Mouse (Mus musculus): ENCODE data around the gene Naxd. TPM values are rescaled to one million over a fixed set of nuclear protein-coding genes. Genes with fewer than 3 reads are reported as not detected.

Gene Naxd
- total RNA-seq, 4 experiments from 2014 or later: 23.8 to 29.1 (median 26.4) TPM

- DNase-seq (ENCODE audit: low spot score in 2 of 2): peak; percentile 98 to 99
These were observed 58.6 kb downstream of the Naxd start for GRCm38 (mm10) chr8:11555720-11556591.

GRCm38 (mm10) chr8:11556691-11557423, 59.6 kb downstream of the Naxd start:
- DNase-seq (ENCODE audit: low spot score in 2 of 2): no peak

GRCm38 (mm10) chr8:11557424-11557767, 60.1 kb downstream of the Naxd start:
- DNase-seq (ENCODE audit: low spot score in 2 of 2): no peak

- peak; percentile 96 to 97 for DNase-seq (ENCODE audit: low spot score in 2 of 2)
These were observed 60.7 kb downstream of the Naxd start for GRCm38 (mm10) chr8:11557768-11558629.

GRCm38 (mm10) chr8:11559511-11559910, 62.2 kb downstream of the Naxd start:
- no peak for DNase-seq (ENCODE audit: low spot score in 2 of 2)

- DNase-seq (ENCODE audit: low spot score in 2 of 2): no peak
These were observed 62.9 kb downstream of the Naxd start for GRCm38 (mm10) chr8:11560220-11560619.

- no peak for DNase-seq (ENCODE audit: low spot score in 2 of 2)
These were observed 66.9 kb downstream of the Naxd start for GRCm38 (mm10) chr8:11564236-11564635.

Other genes starting within 250 kb of the Naxd start
- gene Col4a2, start 184.7 kb upstream of the Naxd start, total RNA-seq (2022): 10 to 100 TPM; 17.8 to 38.4 (median 26.0) TPM
- 10 to 100 TPM; 27.4 to 61.7 (median 46.3) TPM for gene Col4a1, start 184.7 kb upstream of the Naxd start, total RNA-seq (2022)
- 1 to 10 TPM; 3.8 to 5.2 (median 4.3) TPM for gene Rab20, start 18.8 kb upstream of the Naxd start, total RNA-seq (2022)
- 10 to 100 TPM; 14.9 to 17.4 (median 17.0) TPM for gene Cars2, start 53.3 kb downstream of the Naxd start, total RNA-seq (2022)
- 10 to 100 TPM; 10.9 to 13.4 (median 12.5) TPM for gene Ing1, start 58.1 kb downstream of the Naxd start, total RNA-seq (2022)
- 10 to 100 TPM in 2 of 4 experiments, 1 to 10 TPM in 2; 9.1 to 13.0 (median 11.0) TPM for gene Ankrd10, start 138.3 kb downstream of the Naxd start, total RNA-seq (2022)
- not detected for gene 1700016D06Rik, start 203.6 kb downstream of the Naxd start, total RNA-seq (2022)
- gene Arhgef7, start 230.2 kb downstream of the Naxd start, total RNA-seq (2022): 10 to 100 TPM; 26.8 to 33.1 (median 29.5) TPM

All from gastrocnemius, adult 8-10 months (tissue).